Mouse (Mus musculus): ENCODE measurements around the gene Camsap2. TPM values are rescaled to one million over a fixed set of nuclear protein-coding genes. Genes with fewer than 3 reads are reported as not detected.

Gene Camsap2
- 11.6 and 11.7 TPM in 2 replicates for polyA plus RNA-seq (2016; fragmentation: Nextera tagmentation; extraction: Ambion mirVana)

DNA sequence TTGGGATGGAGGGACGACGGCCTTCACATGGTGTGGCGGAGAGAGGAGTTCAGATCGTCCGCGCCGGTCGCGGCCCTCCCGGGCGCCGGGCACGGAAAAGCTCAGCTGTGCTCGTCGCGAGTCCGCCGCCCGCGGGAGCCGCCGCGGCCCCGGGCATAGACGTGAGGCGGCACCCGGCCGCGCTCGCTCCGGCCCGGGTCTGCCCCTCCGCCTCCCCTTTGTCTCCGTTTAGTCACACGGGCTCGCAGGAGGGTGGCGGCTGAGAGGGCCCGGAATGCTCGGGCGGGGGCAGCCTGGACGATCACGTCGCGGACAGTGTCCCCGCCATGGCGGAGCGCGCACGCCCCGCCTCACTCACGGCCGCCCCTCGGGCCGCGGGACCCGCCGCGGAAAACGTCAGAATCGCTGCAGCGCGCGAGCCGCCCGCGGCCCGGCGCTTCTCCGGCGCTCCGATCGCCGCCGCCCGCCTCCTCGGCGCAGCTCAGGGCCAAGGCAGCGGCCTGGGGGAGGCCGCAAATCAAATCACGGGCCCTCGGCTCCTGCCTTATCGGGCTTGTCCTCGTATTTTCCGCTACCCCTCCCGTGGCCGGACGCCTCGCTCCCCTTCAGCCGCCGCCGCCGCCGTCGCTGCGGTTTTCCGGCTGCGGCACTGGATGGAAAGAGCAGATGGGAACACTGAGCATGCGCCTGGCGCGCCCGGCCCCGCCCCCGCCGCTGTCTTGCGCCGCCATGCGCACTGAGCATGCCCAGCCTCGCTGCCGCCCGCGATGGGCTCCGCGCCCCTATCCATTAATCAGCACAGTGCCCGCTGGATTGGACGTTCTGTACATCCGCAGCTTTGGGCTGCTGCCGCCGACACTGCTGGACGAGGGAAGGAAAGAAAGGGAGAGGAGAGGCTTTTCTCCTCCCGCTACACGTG, at the start of gene Camsap2:
Gene Camsap2, minus strand, starts transcription at position 651 of the 919 bp plus-strand sequence.
- H3K9me3 ChIP-seq (replicated peaks) = no peaks in the 10 kb centered on the region
- no peaks in the 10 kb centered on the region for H3K27me3 ChIP-seq (ENCODE audit: low read depth, poor library complexity, severe bottlenecking)
- peaks cover 34% of the 10 kb centered on the region for H3K4me1 ChIP-seq
- under 1% methylated on average over 113 of the region's 121 CpGs for WGBS
- H3K27ac ChIP-seq = peak within 1 kb of the TSS; percentile 97
- peak; percentile 96 for DNase-seq (ENCODE audit: low spot score)
- peaks cover 5% of the 10 kb centered on the region for H3K36me3 ChIP-seq
- peak within 1 kb of the TSS; percentile 99 for H3K4me3 ChIP-seq

DNA sequence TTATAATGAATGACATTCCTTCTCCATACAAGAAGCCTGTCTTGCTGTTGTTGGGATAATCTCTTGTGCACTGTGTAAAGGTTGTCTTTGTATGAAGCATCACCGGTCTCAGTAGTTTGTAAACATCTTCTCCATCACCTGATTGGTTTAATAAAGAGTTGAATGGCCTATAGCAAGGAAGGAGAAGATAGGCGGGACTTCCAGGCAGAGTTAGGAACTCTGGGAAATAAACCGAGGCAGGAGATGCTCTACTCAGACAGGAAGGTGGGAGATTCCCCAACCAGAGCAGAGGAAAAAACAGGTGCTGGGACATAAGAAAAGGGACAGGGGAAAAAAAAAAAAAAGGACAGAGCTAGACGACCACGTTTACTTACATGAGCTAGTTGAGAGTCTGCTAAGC, 49.2 kb upstream of the Camsap2 start:
- peak overlapping the region; percentile 11; the same call in 1 of the 2 replicates for H3K4me3 ChIP-seq
- no peaks in the 10 kb centered on the region for H3K9me3 ChIP-seq (replicated peaks)
- no peaks in the 10 kb centered on the region for H3K27me3 ChIP-seq (ENCODE audit: low read depth, poor library complexity, severe bottlenecking)
- 35% methylated on average over 5 of the region's 5 CpGs for WGBS
- no peaks in the 10 kb centered on the region for H3K36me3 ChIP-seq
- no peak for DNase-seq (ENCODE audit: low spot score)
- H3K27ac ChIP-seq = no peak overlapping the region
- peaks cover 2% of the 10 kb centered on the region; the same call in 1 of the 2 replicates for H3K4me1 ChIP-seq

DNA sequence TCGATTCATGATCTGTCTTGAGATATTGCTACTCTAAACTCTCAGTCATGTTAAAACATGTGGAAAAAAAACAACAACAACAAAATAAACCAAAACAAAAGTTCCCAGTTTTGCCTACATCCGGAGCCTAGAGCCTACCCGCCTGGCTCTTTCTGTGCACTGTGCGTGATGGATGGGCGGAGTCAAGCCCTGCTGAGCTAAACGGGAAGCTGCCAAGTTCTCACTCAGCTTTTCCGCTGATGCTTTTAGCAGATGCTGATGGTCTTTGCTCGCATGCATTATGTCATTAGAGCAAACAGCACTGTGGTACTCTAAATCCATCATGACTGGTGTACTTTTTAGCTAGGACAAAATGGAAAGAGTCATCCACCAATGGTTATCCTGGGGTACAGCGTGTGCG, 48.6 kb upstream of the Camsap2 start:
- 44% methylated on average over 10 of the region's 10 CpGs for WGBS
- Histone ChIP-seq H3K27me3 (ENCODE audit: low read depth, poor library complexity, severe bottlenecking) (no peaks in the 10 kb centered on the region), H3K4me1 (peaks cover 2% of the 10 kb centered on the region; the same call in 1 of the 2 replicates), H3K9me3 (replicated peaks) (no peaks in the 10 kb centered on the region), H3K27ac (no peak overlapping the region), H3K4me3 (peak overlapping the region; percentile 11; the same call in 1 of the 2 replicates), H3K36me3 (no peaks in the 10 kb centered on the region)
- no peak for DNase-seq (ENCODE audit: low spot score)

DNA sequence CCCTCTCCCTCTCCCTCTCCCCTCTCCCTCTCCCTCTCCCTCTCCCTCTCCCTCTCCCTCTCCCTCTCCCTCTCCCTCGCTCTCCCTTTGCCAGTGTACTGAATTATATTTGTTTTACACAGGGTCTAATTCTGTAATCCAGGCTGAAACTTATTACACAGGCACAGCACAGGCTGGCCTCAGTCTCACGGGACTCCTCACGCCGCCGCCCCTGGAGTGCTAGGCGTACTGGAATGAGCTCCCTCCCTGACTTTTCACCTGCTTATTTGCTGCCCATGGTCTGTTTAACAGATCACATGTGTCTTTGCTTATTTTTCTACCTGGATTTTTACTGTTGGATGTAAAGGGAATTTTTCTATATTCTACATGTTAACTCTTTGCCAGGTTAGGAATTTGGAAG, 41.0 kb upstream of the Camsap2 start:
- DNase-seq (ENCODE audit: low spot score) = no peak
- no peaks in the 10 kb centered on the region for H3K9me3 ChIP-seq (replicated peaks)
- no peaks in the 10 kb centered on the region for H3K4me1 ChIP-seq
- no peaks in the 10 kb centered on the region for H3K27me3 ChIP-seq (ENCODE audit: low read depth, poor library complexity, severe bottlenecking)
- H3K4me3 ChIP-seq = no peak overlapping the region
- H3K36me3 ChIP-seq = no peaks in the 10 kb centered on the region
- 44% methylated on average over 5 of the region's 6 CpGs for WGBS
- no peak overlapping the region for H3K27ac ChIP-seq

DNA sequence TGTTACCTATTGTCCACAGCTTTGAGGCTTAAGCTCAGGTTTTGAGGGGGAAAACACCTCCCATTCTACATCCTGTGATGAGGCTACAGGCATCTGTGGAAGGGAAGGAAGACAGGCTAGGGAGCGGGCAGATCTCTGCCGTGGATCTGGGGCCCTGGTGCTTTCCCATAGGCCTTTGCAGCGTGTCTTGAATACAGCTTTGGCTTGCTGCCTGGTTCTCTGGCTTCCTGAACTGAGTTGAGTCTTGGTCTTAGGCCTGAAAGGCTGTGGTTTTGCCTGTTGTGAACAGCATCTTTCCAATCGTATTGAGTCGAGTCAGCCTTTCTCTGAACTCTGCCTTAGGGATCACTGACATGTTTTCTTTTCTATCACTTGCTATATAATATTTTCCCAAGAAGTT, 35.7 kb upstream of the Camsap2 start:
- no peaks in the 10 kb centered on the region for H3K36me3 ChIP-seq
- H3K4me3 ChIP-seq = no peak overlapping the region
- no peaks in the 10 kb centered on the region for H3K4me1 ChIP-seq
- DNase-seq (ENCODE audit: low spot score) = no peak
- WGBS = 92% methylated on average over 5 of the region's 5 CpGs
- no peaks in the 10 kb centered on the region for H3K9me3 ChIP-seq (replicated peaks)
- H3K27me3 ChIP-seq (ENCODE audit: low read depth, poor library complexity, severe bottlenecking) = no peaks in the 10 kb centered on the region
- no peak overlapping the region for H3K27ac ChIP-seq

DNA sequence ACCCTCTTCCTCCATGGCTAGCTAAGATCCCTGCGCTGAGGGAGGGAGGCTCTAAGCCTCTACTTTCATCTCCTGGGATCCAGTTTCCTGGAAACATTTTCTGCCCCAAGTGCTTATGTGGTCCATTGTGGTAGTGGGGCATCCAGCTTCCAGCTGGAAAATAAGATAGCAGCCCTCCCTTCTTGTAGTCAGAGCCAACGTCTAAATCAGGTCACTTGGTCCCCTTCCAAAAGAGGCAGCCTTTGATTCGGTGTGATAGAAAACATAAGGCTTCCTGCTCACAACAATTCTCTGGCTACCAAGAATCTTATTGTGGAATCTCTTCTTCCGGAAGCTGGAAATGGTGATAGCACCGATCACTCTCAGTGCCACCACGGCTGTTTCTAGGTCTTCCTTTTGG, 35.3 kb upstream of the Camsap2 start:
- Histone ChIP-seq H3K27ac (no peak overlapping the region), H3K9me3 (replicated peaks) (no peaks in the 10 kb centered on the region)

DNA sequence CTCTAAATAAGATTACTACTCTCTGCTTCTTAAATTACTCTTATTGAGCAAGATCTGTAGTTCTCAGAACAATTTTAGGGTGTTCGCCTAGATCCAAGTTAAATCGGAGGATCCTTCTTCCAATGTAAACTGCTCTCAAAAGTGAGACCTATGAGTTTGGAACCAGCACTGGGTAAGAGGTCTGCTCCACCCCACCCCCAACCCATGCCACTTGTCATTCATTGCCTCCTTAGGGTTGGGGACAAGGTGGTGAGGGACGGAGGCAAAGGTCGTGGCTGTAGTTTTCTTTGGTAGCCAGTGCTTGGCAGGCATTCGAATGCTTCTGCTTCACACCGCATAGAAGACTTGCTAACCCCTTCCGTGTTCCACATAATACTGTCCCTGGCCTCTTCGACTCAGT, 34.7 kb upstream of the Camsap2 start:
- no peak for DNase-seq (ENCODE audit: low spot score)
- WGBS = 88% methylated on average over 8 of the region's 8 CpGs
- Histone ChIP-seq H3K4me1 (no peaks in the 10 kb centered on the region), H3K27ac (no peak overlapping the region), H3K36me3 (no peaks in the 10 kb centered on the region), H3K27me3 (ENCODE audit: low read depth, poor library complexity, severe bottlenecking) (no peaks in the 10 kb centered on the region), H3K4me3 (no peak overlapping the region), H3K9me3 (replicated peaks) (no peaks in the 10 kb centered on the region)

More for the DNA sequence above, 35.3 kb upstream of the Camsap2 start:
- no peaks in the 10 kb centered on the region for H3K36me3 ChIP-seq
- H3K27me3 ChIP-seq (ENCODE audit: low read depth, poor library complexity, severe bottlenecking) = no peaks in the 10 kb centered on the region
- DNase-seq (ENCODE audit: low spot score) = no peak
- no peak overlapping the region for H3K4me3 ChIP-seq
- H3K4me1 ChIP-seq = no peaks in the 10 kb centered on the region
- 90% methylated on average over 6 of the region's 6 CpGs for WGBS

DNA sequence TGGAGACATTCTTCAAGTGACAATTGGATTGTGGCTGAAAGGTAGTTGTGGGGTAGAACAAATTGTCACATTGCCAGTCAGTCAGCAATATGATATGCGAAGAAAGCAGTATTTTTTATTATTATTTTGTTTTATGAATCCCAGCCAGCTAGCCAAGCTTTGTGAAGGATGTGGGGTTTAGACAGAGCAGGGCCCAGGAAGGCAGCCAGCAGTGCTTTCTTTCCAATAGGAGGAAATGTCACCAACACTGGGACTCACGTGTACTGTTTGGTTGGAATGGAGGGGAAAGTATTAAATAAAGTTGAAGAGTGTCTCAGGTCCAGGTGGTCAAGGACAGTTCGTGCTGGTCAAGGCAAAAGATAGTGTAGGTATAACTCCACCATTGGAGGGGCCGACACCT, 34.3 kb upstream of the Camsap2 start:
- 93% methylated on average over 4 of the region's 4 CpGs for WGBS

DNA sequence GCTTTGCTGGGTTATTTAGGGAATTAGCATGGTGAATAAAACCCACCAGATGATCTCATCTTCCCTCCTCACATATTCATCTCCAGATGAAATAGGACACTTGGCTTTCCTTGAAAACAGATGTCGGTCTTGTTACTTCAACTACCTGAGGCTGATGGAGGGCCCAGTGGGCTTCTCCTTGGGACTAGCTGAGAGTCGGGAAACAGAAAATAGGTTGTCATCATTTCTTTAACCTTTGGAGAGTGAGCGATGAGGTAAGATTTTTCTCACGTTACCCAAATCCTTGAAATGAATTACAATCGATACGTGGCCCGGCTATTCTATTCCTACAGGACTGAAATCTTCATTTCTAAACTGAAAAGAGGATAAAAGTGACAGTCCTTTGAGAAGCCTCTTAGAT, 33.4 kb upstream of the Camsap2 start:
- Histone ChIP-seq H3K36me3 (no peaks in the 10 kb centered on the region), H3K4me3 (no peak overlapping the region), H3K27me3 (ENCODE audit: low read depth, poor library complexity, severe bottlenecking) (no peaks in the 10 kb centered on the region), H3K4me1 (no peaks in the 10 kb centered on the region), H3K9me3 (replicated peaks) (no peaks in the 10 kb centered on the region), H3K27ac (no peak overlapping the region)
- DNase-seq (ENCODE audit: low spot score) = no peak
- WGBS = 95% methylated on average over 7 of the region's 7 CpGs

More for the DNA sequence above, 34.3 kb upstream of the Camsap2 start:
- Histone ChIP-seq H3K27ac (no peak overlapping the region), H3K27me3 (ENCODE audit: low read depth, poor library complexity, severe bottlenecking) (no peaks in the 10 kb centered on the region), H3K9me3 (replicated peaks) (no peaks in the 10 kb centered on the region), H3K4me1 (no peaks in the 10 kb centered on the region), H3K4me3 (no peak overlapping the region), H3K36me3 (no peaks in the 10 kb centered on the region)
- no peak for DNase-seq (ENCODE audit: low spot score)

DNA sequence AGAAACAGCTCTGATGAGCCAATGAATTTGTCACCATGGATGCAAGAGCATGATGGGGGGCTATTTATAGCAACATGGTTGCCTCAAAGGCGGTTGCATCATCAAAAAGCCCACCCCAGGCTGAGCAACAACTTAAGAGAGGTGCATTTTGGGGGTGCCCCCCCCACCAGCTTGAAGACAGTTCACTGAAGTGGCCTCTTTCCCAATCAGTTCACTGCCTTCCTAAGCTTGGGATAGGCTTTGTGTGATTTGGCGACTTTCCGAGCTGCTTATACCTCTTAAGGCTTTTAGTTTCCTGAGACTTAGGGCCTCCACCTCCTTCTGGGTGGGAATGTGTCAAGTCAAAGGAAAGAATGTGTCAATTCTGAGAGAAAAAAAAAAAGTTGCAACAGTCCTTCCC, 20.1 kb upstream of the Camsap2 start:
- Histone ChIP-seq H3K27me3 (ENCODE audit: low read depth, poor library complexity, severe bottlenecking) (no peaks in the 10 kb centered on the region), H3K27ac (no peak overlapping the region), H3K36me3 (no peaks in the 10 kb centered on the region), H3K4me1 (peaks cover 17% of the 10 kb centered on the region; the same call in 1 of the 2 replicates), H3K4me3 (no peak overlapping the region), H3K9me3 (replicated peaks) (no peaks in the 10 kb centered on the region)
- DNase-seq (ENCODE audit: low spot score) = no peak
- 85% methylated on average over 3 of the region's 3 CpGs for whole genome bisulfite sequencing

DNA sequence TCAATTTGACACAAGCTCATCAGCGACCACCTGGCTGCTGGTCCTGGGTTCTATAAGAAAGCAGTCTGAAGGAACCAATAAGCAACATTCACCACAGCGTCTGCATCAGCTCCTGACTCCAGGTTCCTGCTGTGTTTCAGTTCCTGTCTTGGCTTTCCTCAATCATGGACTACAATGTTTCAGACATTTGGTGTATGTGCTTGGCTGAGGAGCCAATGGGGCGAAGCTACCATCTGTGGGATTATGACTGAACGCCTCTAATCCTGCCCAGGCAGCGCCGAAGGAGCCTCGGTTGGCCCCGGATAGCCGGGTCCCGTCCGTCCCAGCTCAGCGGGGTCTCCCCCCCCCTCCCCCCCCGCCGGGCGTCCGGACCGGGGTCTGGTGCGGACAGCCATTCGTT, 18.8 kb upstream of the Camsap2 start:
- no peaks in the 10 kb centered on the region for H3K27me3 ChIP-seq (ENCODE audit: low read depth, poor library complexity, severe bottlenecking)
- DNase-seq (ENCODE audit: low spot score) = no peak
- no peaks in the 10 kb centered on the region for H3K9me3 ChIP-seq (replicated peaks)
- no peak overlapping the region for H3K27ac ChIP-seq
- 67% methylated on average over 19 of the region's 19 CpGs for WGBS
- no peaks in the 10 kb centered on the region for H3K36me3 ChIP-seq
- H3K4me1 ChIP-seq = peaks cover 17% of the 10 kb centered on the region; the same call in 1 of the 2 replicates
- no peak overlapping the region for H3K4me3 ChIP-seq

DNA sequence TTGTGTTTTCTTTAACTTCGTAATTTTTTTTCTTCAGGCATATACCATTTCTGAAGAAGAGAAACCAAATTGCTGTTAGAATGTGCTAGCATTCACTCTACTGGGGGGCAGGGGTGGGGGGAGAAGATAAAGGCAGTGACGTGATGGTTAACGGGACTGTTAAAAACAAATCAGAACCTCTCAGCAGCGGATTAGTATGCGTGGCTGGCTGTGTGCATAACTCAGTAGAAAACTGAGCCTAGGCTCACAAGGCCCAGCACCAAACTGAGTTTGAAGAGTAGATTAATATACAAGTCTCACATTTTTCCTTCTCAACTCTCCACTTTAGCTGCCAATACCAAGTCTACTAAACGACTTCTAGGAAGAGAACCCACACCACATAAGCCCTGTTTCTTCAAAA, 17.1 kb upstream of the Camsap2 start:
- no peak for DNase-seq (ENCODE audit: low spot score)

DNA sequence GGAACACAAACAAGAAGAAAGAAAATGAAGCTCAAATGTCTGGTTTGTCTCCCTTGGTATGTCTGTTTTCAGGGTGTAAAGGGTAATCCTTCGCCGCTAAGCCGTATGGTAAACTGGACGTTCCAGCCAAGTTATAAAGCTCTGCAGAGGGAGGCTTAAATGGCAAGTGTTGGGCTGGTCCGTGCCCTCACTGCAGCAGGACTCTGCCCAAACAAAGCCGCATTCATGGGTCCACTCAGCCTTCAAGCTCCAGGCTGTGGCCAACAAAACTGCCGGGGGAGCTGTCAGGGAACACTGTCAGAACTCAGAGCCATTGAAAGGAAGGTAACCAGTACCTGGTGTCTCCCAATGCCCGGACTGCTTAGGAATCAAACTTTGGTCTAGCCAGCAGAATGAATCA, 16.7 kb upstream of the Camsap2 start:
- DNase-seq (ENCODE audit: low spot score) = no peak
- peaks cover 17% of the 10 kb centered on the region; the same call in 1 of the 2 replicates for H3K4me1 ChIP-seq
- no peaks in the 10 kb centered on the region for H3K27me3 ChIP-seq (ENCODE audit: low read depth, poor library complexity, severe bottlenecking)
- H3K36me3 ChIP-seq = no peaks in the 10 kb centered on the region
- peak overlapping the region; percentile 1; the same call in 1 of the 2 replicates for H3K27ac ChIP-seq
- 64% methylated on average over 8 of the region's 8 CpGs for WGBS
- H3K9me3 ChIP-seq (replicated peaks) = no peaks in the 10 kb centered on the region
- no peak overlapping the region for H3K4me3 ChIP-seq

More for the DNA sequence above, 17.1 kb upstream of the Camsap2 start:
- H3K36me3 ChIP-seq = no peaks in the 10 kb centered on the region
- H3K27me3 ChIP-seq (ENCODE audit: low read depth, poor library complexity, severe bottlenecking) = no peaks in the 10 kb centered on the region
- no peaks in the 10 kb centered on the region for H3K9me3 ChIP-seq (replicated peaks)
- WGBS = 76% methylated on average over 6 of the region's 6 CpGs
- peaks cover 17% of the 10 kb centered on the region; the same call in 1 of the 2 replicates for H3K4me1 ChIP-seq
- no peak overlapping the region for H3K4me3 ChIP-seq
- no peak overlapping the region; the same call in 1 of the 2 replicates for H3K27ac ChIP-seq

Data from limb, embryonic 10.5 days (tissue).